Mouse (Mus musculus) thymus, adult 18-20 months (tissue): ENCODE measurements around the gene Dysf.
"Not testable (repeated sequence)": the region's sequence is repeated elsewhere in the genome, so short reads cannot be mapped to it uniquely, and the experiment has no call there.

Experiments
- DNase-seq, 2 experiments: peaks; one replicate each; pipeline ENCODE4 v3.0.0; 2022; ENCODE audit warnings: mixed read lengths in 2 of 2

Gene Dysf

DNA sequence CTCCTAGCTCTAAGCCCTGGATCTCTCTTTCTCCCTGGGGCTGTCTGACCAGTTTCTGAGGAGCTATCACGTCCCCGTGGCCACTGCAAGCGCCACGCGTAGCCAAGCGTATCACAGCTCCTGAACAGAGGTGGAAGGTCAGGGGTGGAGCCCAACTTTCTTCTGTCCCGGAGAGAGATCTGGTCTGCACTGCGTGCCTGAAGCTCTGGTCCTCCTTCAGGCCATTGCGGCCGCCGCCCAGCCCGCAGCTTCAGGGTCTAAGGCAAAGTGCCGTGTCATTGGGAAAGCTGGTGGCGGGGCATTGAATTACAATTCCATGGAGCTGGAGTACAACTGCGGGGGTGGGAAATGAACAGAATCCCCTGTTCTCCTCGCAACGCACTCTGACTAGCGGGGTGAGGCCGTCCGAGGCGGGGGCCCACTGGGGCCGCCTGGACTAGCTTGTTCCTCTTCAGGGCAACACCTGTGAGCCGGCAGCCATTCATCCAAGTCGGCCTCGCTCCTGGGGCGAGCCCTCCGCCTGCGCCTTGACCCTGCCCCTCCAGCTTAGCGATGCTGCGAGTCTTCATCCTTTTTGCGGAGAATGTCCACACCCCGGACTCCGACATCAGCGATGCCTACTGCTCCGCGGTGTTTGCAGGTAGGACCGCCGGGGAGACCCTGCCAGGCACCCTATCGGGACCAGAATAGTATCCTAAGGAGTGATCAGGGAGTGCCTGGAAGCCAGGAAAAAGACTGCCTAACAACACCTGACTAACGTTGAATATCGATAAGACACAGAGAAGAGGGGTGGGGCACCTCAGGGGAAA, at the start of gene Dysf:
Gene Dysf (plus strand): TSS at position 228 of the 809 bp plus-strand sequence.
- no peak for DNase-seq

DNA sequence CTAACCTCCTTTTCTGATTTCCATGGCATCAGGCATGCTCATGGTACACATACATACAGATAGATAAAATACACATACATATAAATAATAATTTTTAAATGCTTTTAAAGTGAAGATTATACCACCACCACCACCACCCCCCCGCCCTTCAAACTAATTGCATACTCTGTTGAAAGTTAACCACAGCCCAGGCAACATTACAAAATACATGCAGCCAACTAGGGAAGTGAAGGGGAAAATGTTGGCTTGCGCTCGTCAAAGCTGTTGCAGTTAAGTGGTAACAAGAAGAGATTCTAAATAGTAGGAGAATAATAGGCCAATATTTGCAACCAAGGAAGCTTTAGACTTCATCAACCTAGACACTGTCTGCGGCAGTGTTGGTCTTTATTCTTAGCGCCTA, 20.7 kb upstream of the Dysf start:
- DNase-seq, result no peak

DNA sequence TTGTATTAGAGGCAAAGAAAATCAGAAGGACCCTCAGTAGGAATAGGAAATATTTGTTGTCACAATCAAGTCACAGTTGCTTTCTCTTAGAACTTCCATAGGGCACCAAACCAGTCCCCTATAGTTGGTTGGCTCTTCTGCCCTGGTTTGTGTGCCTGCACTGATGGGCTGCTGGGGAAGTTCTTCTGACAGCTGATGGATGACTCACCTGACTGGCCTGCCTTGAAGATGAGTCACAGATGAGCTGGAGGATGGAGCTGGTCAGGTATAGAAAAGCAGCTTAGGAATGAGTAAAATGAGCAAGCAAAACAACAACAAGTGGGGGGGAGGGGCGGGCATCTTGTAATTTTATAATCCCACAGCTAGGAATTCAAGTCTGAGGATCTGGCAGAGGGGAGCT, 5.7 kb upstream of the Dysf start:
- no peak for DNase-seq

DNA sequence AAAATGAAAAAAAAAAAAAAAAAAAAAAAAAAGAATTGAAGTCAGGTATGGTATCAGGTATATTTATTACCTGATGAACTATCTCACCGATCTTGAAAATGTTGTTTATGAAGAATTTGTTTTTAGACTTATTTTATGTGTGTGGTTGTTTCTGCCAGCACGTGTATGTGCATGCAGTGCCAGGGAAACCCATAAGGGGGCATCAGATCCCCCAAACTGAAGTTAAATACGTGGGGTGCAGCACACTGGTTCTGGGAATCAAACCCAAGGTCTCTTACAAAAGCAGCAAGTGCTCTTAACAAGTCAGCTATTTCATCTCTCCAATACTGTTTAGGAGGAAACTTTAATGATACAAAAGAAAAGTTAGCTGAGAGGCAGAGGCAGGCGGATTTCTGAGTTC, 4.1 kb upstream of the Dysf start:
- no peak for DNase-seq

DNA sequence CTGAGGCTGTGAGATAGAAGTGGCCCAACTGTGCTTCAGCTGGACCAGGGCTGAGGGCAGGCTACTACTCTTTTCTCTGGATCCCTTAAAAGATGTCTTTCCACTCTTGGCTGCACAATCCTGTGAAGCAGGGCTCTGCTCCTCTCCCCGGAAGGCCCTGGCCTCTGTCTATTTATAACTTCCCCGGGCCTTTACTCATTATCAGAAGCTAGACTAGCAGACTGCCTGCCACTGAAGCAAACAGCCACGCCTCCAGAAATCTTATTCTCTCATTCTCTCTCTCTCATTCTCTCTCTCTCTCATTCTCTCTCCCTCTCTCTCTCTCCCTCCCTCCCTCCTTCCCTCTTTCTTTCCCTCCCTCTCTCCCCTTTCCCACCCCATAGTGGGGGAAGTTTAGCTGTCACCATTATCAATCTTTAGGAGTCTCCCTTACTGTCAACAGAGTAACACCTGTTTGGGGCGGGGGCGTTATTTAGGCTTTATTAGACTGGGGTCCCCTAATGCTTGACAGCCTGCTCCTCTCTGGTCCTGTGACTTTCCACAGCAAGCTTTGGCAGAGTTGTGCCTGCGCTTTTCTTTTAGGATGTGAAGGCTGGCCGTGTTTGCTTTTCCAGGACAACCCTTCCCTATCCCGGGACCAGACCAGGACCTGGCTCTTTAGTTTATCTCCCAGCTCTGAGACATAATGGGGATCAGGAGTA, 932 bp downstream of the Dysf start:
- DNase-seq, result no peak

DNA sequence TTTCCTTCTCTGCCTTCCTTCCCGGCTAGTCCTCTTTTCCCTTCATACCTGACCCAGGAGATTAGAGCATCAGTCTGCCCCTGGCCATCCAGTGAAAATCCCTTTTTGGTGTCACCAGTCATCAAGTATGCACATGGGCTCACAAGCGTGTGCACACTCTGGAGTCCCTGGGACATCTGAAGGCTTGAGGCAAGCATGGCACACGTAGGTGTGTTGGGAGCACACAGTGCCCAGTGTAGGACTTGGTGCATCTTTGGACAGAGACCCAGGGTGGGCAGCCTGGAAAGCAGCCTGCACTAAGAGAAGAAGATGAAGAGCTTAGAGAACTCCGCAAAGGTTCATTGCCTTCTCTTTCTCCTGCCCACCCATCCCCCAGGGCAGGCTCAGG, 1.5 kb downstream of the Dysf start:
- no peak for DNase-seq

DNA sequence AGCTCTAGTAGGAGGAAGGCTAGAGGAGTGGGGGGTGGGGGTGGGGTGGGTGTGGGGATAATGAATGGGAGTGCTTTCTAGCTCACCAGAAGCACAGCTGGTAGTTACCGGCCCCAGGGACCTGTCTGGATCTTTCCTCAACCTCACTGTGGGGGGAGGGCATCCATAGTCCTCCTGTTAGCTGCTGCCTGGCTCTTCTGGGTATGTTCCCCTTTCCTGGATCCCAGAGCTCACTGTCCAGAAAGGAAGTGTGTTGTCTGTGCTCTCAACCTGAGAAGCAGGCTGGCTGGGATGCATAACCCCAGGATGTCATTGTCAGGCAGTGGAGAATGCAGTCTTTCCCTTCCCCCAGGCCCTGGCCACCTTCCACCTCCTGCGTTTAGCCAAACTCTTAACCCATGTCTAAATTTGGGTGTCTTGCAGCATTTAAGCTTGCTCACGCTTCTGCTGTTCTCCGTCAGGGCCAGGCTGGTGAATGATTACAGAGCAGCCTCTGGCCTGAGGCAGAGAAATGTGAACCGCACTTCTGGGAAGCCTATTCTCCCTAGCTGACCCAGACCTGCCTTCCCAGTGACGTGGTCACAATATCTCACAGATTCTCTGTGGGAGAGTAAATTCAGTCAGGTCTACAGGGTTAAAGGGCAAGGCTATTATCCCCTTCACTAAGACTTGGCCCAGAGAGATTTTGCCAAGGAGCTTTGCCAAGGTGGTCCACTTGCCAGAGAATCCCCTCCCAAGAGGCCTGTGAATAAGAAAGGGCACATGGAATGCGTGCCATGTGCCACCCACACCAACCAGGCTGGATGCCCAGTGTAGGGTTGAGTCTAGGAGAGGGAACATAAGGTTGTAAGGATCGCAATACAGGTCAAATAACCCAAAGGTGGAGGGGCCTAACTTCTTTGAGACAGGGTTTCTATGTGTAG, 2.2 kb downstream of the Dysf start:
- no peak for DNase-seq

DNA sequence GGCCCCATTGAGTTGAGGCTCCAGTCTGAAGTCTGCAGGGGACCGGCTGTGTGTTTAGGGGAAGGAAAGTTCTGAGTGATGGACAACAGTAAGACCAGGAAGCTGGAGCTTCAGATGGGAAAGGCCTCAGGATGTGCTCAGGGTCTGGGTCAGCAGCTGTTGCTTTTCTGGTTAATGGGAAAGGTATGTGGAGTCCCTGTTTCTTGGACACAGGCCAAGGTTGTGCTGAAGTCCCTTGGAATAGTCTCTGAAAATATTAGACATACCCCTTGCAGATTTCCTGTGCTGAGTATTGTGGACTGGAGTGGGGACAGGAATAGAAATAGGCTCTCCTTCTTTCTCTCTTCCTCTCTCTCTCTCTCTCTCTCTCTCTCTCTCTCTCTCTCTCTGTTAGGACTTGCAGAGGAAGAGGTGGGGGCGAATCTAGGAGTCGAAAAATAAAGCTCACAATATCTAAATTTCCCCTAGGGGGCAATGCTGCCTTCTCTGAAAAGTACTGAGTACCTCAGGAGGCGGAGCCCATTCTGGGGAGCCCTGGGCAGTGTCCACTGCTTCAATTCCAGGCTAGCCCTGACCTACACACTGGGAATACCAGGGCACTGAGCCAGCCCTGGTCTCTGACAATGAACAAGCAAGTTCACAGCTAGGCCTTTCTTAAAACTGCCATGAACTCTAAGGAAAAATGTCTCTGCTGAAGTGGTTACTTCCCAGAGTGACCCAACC, 6.7 kb downstream of the Dysf start:
- DNase-seq, result not testable (repeated sequence)

DNA sequence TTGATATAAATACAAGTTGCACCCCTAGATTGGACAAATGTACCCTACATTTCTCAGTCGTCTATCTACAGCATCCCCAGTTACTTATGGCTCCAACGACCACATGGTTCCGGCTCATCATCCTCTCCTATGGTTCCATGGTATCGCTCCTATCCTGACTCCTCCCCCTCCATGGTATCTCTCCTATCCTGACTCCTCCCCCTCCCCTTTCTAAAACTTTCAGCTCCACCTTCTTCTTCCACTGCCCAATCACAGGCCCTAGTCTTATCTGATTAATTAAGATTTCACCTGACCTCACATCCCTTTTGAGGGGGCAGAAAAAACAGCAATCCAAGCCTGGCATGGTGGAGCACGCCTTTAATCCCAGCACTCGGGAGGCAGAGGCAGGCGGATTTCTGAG, 8.5 kb downstream of the Dysf start:
- DNase-seq, result no peak

DNA sequence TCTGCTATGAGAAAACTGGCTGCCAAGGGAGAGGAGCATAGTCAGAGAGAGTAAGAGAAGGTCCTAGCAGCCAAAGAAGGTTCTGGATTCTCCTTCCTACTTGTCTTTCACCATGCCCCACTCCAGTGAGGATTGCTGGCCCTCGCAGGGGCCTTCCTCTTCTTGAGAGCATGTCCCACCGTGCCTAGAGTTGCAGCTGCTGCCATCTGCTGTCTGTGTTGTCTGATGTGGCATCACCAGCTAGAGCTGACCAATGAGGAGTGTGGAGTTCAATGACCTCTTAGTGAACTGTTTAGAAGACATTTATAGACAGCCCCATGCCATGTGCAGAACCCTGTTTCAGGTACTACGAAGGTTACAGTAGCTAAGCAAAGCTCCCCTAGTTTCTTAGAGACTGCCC, 9.0 kb downstream of the Dysf start:
- no peak for DNase-seq

DNA sequence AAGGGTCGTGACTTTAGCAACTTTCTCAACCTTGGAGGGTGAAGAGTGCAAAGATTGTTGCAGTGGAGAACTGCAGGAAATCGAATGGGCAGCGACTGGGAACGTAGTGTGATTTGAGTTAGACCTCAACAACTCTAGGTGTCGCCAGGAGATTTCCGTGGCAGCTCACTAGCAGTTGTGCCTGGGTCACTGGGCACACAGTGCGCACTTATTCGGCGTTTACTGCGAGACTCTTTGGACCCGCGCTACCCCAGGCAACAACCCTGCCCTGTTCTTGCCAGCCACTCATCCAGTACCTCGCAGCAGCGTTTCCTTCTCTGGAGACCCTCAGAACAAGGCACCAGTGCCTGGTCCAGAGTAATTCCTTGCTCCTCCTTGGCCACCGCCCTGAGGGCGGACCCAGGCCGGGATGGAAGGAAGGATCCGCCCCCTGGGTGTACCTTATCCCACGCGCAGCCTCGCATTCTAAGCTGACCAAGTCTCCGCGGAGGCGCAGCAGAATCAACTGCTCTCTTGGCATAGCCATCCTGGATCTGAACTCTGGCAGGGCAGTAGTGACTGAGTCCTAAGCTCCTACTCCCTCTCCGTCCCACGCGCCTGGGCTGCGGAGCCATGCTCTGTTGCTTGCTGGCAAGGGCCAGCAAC, 10.6 kb downstream of the Dysf start:
- no peak for DNase-seq

DNA sequence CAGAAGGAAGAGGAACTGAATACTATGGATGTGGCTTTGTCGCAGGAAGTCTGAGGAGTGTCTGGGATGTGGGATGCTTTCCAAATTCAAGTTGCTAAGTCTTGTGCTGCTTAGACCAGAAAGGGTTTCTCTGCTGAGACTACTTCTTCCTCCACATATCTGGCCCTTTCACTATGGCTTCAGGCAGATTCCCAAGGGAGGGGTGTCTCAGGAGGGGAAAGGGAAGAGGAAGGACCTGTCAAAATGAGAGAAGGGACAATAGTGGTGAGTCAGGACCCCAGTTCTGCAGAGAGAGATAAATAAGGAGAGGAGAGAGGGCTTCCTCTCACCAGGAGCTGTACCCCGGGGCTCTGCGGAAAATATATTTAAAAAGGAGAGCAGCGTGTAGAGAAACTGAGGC, 11.6 kb downstream of the Dysf start:
- DNase-seq, result no peak

DNA sequence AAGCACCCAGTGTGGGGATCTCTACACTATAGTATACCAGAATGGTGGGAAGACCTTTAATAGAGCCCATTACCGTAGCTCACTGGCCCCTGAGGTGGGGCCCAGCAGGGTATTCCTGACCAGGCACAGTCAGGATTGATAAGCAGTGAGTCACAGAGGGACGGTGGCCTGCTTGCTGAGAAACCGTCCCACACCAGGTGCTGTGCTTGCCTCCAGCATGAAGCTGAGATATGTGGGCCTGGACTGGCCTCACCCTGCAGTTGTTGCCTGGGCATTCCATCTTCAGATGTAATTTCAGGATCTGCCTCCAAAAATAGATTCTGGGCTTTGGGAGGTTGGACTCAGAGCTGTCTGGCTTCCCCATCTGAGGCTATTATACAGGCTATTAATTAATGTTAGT, 13.6 kb downstream of the Dysf start:
- DNase-seq, result no peak

DNA sequence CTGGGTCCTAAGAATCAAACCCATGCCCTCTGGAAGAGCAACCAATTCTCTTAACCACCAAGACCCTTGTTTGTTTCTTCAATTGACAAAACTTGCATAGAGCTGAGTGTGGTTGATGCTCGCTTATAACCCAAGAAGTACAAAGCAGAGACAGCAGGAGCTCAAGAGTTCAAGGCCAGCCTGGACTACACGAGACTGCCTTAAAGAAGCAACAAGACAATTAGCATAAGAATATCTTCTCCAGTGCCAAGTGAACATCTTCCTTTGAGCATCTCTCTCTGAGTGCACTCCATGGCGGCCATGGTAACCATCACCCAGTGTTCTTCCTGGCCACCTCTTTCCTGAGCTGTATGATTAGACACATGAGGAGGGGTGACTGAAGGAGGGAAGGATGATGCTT, 17.2 kb downstream of the Dysf start:
- no peak for DNase-seq

DNA sequence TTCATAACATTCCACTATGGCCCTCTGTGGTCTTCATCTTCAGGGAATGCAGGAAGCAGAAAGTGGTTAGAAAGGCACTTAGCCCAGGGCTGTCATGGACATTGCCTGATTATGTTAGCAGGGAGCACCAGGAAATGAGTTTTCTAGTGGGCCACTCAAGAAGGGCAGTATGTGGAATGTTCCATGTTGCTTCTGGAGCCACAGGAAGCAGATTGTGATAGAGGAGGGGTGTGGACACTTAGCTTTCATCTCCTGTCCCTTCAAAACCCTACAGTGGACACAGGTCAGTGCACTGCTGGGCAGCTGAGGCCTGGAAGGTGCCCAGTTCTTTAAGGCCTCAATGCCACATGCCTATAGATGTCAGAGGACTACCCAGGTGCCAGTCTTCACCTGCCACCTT, 20.4 kb downstream of the Dysf start:
- DNase-seq, result no peak

DNA sequence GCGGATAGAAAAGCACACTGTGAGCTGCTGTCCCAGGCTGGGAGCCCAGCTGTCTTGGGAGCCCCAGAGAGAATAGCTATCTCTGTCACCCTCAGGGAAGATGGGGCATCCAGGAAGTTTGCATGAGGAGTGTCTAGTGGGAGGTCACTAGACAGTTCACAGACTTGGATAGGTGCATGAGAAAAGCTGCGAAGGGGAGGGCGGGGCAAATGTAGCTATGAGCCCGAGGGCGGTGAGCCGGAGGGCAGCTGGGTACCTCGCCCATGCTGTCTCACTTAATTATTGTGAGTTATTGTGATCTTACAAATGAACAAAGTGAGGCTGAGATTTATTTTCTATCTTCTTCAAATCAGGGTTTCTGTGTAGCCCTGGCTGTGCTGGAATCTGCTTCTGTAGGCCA, 21.4 kb downstream of the Dysf start:
- no peak for DNase-seq

DNA sequence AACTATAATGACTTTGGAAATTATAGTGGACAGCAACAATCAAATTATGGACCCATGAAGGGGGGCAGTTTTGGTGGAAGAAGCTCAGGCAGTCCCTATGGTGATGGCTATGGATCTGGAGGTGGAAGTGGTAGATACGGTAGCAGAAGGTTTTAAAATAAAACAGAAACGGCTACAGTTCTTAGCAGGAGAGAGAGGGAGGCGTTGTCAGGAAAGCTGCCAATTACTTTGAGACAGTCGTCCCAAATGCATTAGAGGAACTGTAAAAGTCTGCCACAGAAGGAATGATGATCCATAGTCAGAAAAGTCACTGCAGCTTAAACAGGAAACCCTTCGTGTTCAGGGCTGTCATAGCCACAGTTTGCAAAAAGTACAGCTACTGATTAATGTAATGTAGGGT, 24.1 kb downstream of the Dysf start:
- not testable (repeated sequence) for DNase-seq

DNA sequence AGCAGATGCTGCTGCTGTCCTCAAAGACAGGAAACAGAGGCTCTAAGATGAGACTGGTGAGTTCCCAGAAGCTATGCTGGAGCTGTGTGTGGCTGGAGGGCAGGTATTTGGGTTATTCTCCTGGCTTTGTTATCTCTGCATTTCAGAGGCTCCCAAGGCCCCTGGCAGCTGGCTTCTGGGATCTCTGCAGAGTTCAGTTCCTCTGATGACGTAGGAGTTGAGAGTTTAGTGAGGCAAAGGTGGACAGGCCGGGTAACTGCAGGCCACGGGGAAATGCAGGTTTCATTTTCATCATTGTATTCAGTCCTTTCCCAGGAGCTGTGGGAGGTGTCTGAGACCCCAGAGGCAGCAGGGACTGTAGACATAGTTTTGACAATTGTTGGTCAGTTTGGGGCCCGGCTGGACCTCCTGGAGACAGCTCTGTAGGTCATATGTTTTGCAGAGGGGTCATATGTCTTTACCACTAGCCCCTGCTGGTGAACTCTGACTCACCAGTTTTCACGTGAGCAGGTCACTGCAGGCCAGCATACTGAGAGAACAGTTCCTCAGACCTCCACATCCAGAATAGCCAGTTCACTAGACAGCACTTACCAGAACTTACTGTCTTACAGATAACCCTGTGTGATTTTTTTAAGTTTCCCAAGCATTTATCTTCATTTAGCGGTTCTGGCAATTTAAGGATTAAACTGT, 35.0 kb downstream of the Dysf start:
- DNase-seq, result no peak

DNA sequence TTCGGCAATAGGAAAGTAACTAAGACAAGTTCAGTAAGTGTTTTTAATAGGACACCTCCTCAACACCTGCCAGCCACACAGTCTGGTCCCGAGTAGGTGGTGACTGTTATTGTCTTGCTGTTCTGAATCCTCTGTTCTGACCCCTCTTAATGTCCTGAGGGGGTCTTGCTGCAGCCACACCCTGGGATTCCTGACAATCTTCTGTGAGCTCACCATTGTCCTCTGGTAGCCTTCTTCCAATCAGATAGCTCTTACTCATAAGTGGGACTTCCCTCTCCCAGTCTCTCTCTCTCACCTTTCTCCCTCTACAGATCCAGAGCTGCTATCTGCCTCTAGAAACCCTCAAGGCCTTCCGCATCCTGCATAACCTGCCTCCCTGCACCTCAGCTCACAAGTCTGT, 36.3 kb downstream of the Dysf start:
- DNase-seq, result no peak

DNA sequence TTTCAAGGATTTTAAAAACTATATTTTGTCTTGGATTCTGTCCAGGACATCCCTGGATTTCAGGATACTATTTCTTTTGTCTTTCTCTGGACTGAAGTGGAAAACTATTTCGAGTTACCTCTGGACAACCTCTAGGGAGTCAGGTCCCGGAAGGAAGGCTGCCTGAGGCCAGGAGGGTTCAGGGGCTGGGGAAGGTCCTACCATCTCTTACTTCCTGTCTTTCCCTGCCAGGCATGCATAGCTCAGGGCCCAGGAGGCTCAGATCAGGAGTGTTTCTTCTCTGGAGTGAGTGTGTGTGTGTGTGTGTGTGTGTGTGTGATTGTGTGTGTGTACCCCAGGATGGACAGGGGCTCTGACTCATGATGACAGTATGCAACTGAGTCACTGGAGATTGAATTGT, 40.5 kb downstream of the Dysf start:
- DNase-seq, result no peak

DNA sequence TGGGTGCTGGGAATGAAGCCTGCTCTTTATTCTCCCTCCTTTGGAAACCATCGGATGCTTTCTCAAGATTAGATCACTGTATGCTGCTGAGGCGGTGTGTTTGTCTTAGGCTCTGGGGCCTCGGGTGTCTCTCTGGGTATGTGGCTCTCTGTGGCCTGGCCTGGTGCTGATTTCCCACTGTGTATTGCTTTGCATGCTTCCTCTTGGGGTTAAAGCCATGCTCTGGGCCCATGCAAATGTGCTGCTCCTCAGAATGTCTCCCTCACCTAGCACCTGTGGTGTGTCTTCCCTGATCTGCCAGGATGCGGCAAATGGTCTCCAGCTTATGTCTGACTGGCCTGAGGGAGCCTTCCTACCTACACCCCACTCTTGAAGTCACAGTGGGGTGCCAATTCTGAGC, 41.8 kb downstream of the Dysf start:
- no peak for DNase-seq

DNA sequence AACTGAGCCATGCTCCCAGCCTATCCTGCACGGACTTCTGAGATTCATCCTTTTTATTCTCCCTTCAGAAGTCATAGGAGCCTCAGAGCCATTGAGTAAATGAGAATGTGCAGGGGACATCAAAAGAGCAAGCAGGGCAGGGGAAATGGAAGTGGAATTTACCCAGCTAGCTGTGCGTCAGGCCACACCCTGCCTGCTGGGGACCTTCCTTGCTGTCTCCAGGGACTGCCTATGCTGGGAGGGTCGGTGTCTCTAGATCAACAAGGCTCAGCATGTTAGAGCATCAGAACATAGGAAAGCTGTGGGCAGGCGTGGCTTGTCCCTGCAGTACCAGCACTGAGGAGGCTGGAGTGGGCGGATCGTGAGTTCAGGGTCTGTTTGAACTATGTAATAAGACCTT, 42.6 kb downstream of the Dysf start:
- DNase-seq, result no peak
